Mouse (Mus musculus) ES-Bruce4 (cell line): ENCODE data around the gene Cd4.

ENCODE experiments used
- CTCF ChIP-seq: IDR thresholded peaks from one replicate; pipeline ENCODE4 v1.8.1; 2011; ENCODE audit warnings: low read depth, low read length
- EP300 ChIP-seq: IDR thresholded peaks from 2 replicates; pipeline ENCODE4 v1.6.1; 2011; ENCODE audit warnings: low read depth, low read length; ENCODE audit not compliant: insufficient read depth
- POLR2A ChIP-seq: IDR thresholded peaks from one replicate; pipeline ENCODE4 v1.8.1; 2011; ENCODE audit warnings: low read length; ENCODE audit not compliant: insufficient read depth

DNA sequence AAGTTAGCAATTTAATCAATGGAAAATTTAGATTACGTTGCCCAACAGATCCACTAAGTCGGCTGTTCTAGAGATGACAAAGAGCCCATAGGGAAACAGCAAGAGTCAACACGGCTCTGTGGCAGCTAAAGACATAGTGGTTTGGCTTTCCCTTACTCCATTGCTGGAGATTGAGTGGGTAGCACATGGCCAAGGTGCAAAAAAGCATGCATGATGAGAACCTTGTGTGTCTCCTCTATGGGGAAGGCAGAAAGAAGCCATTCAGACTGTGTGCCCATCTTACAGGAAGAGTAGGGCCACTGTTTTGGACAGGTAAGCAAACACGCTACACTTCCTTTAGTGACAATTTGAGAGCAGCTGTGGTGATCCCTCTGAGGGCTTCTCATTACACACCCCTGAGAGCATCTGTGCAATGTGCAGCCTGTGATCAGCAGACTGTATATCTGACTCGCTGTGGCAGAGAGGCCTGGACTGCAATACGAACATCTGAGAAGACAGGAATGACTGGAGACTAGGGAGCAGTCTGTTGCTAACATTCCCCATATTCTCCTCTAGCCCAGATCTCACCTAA, 619 bp upstream of the Cd4 start:
- no peak for TF ChIP-seq POLR2A
- TF ChIP-seq CTCF, result no peak
- no peak for TF ChIP-seq EP300
